Mouse (Mus musculus): ENCODE data around the gene Cdh18.

DNA sequence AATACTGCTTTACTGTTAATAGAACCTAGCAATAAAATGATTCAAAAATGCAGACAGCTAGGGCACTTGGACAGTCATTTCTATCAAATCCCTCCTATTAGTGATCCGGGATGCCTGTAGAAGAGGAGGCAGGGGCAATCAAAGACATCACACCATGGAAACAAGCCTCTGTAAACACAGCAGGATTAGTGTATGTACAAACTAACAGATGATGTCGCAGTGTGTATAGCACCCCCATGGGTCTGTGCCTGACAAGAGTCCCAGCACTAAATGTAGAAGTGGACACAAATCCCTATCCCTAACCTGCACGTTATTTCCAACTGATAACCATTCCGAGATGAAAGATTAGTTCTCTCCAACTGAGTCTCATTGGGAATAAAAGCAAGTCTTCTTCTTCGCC is 547.8 kb downstream of the Cdh18 start:
- TF ChIP-seq GATA1 (IDR thresholded peaks at IDR 0.05; ENCODE audit: low read length), result no peak
- no peak for TF ChIP-seq TAL1 (IDR thresholded peaks at IDR 0.05; ENCODE audit: low read length)
